ENCODE assay signal across 11 mouse cellular contexts in the genomic region with DNA sequence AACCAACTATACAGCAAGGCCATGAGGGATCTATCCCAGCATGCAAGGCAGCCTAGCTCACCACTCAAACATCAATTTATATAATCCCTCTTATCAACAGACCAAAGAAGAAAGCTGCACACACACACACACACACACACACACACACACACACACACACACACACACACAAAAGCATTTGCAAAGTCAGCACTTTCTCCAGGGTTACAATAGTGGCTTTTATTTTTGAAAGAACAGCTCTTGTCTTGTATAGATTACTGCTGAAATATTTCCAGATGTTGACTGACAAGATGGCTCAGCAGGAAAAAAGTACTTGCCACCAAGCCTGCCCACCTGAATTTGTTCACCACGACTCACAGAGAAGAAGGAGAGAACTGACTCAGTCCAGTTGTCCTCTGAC.
"Had no signal": no experiment of that assay in that cellular context is flagged by ENCODE, and none has a peak within 500 bp of the region (broad histone marks: within the 10 kb centered on the region; RNA-seq: fewer than 3 reads in every experiment).

No protein-coding gene starts in this region.

- H3K4me2 ChIP-seq: limb, embryonic 13.5 days; liver, embryonic 11.5 days; liver, embryonic 15.5 days had no signal

- H3K9ac ChIP-seq: limb, embryonic 13.5 days; liver, embryonic 15.5 days had no signal

- H3K4me3 ChIP-seq: limb, embryonic 13.5 days; liver, embryonic 15.5 days had no signal

- H3K9me3 ChIP-seq: limb, embryonic 13.5 days; liver, embryonic 15.5 days had no signal

- H3K27ac ChIP-seq: limb, embryonic 13.5 days; liver, embryonic 15.5 days had no signal

- H3K27me3 ChIP-seq: limb, embryonic 13.5 days; liver, embryonic 15.5 days had no signal

- ATAC-seq: lung, postnatal 0 days had no signal

- H3K36me3 ChIP-seq: limb, embryonic 13.5 days; liver, embryonic 15.5 days had no signal

- H3K4me1 ChIP-seq: liver, embryonic 15.5 days had no signal

- DNase-seq: kidney, adult 9 months; kidney, postnatal 14 days; layer of hippocampus, postnatal 36 days; lung, adult 2 months; lung, postnatal 36 days; right cerebral cortex, postnatal 14 days; thymus, postnatal 36 days had no signal
